Mouse (Mus musculus) heart, adult 2 months (tissue): ENCODE measurements around the gene Cbx8. TPM values are rescaled to one million over a fixed set of nuclear protein-coding genes. Genes with fewer than 3 reads are reported as not detected.

ENCODE experiments used
- DNase-seq, 2 experiments: peaks; one replicate each; pipeline ENCODE4 v3.0.0; 2021
- H3K27ac ChIP-seq: fragments of 200-600 bp; 2 replicates; pipeline ENCODE4 v1.8.1; 2022
- H3K27me3 ChIP-seq: fragments of 200-500 bp; 2 replicates; pipeline ENCODE4 v1.6.1; 2012; ENCODE audit warnings: mild to moderate bottlenecking, low read length, inconsistent platforms, mixed read lengths; ENCODE audit not compliant: control insufficient read depth, insufficient read depth
- H3K36me3 ChIP-seq: fragments of 200-500 bp; 2 replicates; pipeline ENCODE4 v1.6.1; 2012; ENCODE audit warnings: low read length, inconsistent platforms; ENCODE audit not compliant: control insufficient read depth, insufficient read depth
- H3K4me1 ChIP-seq: fragments of 200-500 bp; 2 replicates; pipeline ENCODE4 v1.6.1; 2011; ENCODE audit warnings: low read length; ENCODE audit not compliant: control insufficient read depth, insufficient read depth
- H3K4me3 ChIP-seq: fragments of 200-600 bp; 2 replicates; pipeline ENCODE4 v1.8.1; 2022
- H3K79me2 ChIP-seq: fragments of 200-500 bp; replicated peaks from 2 replicates; pipeline ENCODE4 v1.6.1; 2012; ENCODE audit warnings: mild to moderate bottlenecking, inconsistent platforms, low read length, moderate library complexity, mixed read lengths; ENCODE audit not compliant: control insufficient read depth, insufficient read depth
- H3K9ac ChIP-seq: fragments of 200-500 bp; 2 replicates; pipeline ENCODE4 v1.6.1; 2012; ENCODE audit warnings: low read depth, mild to moderate bottlenecking, control low read depth, inconsistent platforms, low read length, mixed read lengths
- CTCF ChIP-seq: fragments of 200-600 bp; IDR thresholded peaks from 2 replicates; pipeline ENCODE4 v1.8.1; 2022; ENCODE audit warnings: antibody characterized with exemption, mild to moderate bottlenecking, moderate library complexity
- EP300 ChIP-seq: fragments of 200-500 bp; IDR thresholded peaks from 2 replicates; pipeline ENCODE4 v1.6.1; 2011; ENCODE audit warnings: low read depth, low read length, control low read depth; ENCODE audit not compliant: insufficient read depth
- POLR2A ChIP-seq: fragments of 200-500 bp; IDR thresholded peaks from 2 replicates; pipeline ENCODE4 v1.6.1; 2011; ENCODE audit warnings: mild to moderate bottlenecking, low read depth, low read length, control low read depth; ENCODE audit not compliant: insufficient read depth
- WGBS: fragments of 180-500 bp; shearing (Covaris S2); methylation state at CpG from one replicate; pipeline ENCODE4 v1.1.7; 2018; 5-methylcytosine and 5-hydroxymethylcytosine counted together
- intact Hi-C: fragments of 180-260 bp; cut with DNase I; formaldehyde crosslinking; loops from one replicate; pipeline ENCODE4 v1.15.1; 2025
- polyA plus RNA-seq: library from polyadenylated mRNA; depleted of rRNA; stranded (reverse); fragments of >200 nt; gene quantifications from 2 replicates; pipeline ENCODE4 v1.2.3, GENCODE M21; 2012
- total RNA-seq, 2 experiments: library from RNA; stranded (reverse); gene quantifications; 2 replicates each; pipeline ENCODE4 v1.2.3; 2021

The Cbx8 gene
- total and polyA plus RNA-seq, 3 experiments: 2.7 to 5.3 (median 4.0) TPM

DNA sequence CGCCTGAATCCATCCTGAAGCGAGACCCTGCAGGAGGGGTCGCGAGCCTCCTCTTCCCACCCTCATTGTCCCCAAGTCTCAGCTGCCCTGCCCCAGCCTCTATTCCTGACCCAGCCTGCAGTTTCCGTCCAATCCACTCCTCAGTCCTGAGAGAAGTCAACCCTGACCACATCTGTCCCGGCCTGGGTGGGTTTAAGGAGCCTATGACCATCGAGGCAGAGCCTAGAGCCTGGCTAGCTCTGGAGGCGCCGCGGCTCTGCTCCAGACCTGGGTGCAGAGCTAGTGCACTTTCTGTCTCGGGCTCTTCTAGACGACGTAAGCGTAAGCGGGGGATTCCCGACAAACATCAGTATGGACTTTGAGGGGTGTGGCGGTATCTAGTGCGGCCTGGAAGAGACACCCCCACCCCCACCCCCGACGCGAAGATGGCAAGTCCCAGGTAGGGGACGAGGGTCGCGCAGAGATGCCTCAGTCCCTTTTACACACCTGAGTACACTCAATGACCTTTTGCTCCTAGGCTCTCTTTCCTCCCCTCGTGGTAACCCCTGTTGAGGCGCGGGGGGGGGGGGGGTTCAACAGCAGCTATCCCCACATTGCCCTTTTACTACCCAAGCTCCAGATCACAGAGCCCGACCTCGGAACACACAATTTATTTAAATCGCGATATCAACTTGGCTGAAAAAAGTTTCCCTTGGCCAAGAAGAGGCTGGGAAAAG, 1.1 kb upstream of the Cbx8 start:
- WGBS: 3% methylated on average over 30 of the region's 31 CpGs
- Histone ChIP-seq H3K36me3 (no peaks in the 10 kb centered on the region), H3K9ac (no peak overlapping the region), H3K27ac (no peak overlapping the region), H3K4me1 (peaks cover 13% of the 10 kb centered on the region), H3K4me3 (peak overlapping the region; percentile 60), H3K79me2 (no peaks in the 10 kb centered on the region), H3K27me3 (peaks cover 24% of the 10 kb centered on the region)
- TF ChIP-seq CTCF: no peak
- no peak for TF ChIP-seq POLR2A
- TF ChIP-seq EP300: no peak
- no peak for DNase-seq
- intact Hi-C loops: loop anchor here (2.0 kb wide), 2 partner anchors 13 to 43 kb away; no protein-coding TSS in a partner anchor

DNA sequence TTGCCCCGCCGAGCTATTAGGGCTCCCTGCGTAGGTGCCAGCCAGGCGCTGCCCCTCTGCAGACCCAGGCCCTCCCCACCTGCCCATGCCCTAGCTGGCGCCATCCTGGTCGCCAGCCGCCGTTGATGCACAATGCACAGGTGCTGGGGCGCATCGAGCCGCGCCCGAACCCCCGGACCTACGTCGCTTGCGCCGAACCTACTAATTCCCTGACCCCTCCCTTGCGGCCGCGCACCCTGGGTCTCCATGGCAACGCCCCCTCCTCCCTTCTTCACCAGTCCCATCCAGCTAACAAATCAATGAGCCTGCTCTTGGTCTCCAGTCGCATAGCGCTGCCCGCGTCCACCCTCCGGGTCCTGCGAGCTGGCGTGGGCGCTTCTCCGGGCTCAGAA, 552 bp upstream of the Cbx8 start:
- Histone ChIP-seq H3K27me3 (peaks cover 18% of the 10 kb centered on the region), H3K27ac (peak overlapping the region; percentile 47), H3K36me3 (no peaks in the 10 kb centered on the region), H3K4me3 (peak overlapping the region; percentile 60), H3K9ac (peak overlapping the region; percentile 80), H3K79me2 (no peaks in the 10 kb centered on the region), H3K4me1 (peaks cover 12% of the 10 kb centered on the region)
- intact Hi-C loops: loop anchor here (2.0 kb wide), 1 partner anchor 13 kb away; no protein-coding TSS in a partner anchor
- WGBS: under 1% methylated on average over 31 of the region's 31 CpGs
- no peak for DNase-seq
- TF ChIP-seq CTCF: no peak
- TF ChIP-seq EP300: no peak; the same call in 1 of the 2 replicates
- no peak for TF ChIP-seq POLR2A

DNA sequence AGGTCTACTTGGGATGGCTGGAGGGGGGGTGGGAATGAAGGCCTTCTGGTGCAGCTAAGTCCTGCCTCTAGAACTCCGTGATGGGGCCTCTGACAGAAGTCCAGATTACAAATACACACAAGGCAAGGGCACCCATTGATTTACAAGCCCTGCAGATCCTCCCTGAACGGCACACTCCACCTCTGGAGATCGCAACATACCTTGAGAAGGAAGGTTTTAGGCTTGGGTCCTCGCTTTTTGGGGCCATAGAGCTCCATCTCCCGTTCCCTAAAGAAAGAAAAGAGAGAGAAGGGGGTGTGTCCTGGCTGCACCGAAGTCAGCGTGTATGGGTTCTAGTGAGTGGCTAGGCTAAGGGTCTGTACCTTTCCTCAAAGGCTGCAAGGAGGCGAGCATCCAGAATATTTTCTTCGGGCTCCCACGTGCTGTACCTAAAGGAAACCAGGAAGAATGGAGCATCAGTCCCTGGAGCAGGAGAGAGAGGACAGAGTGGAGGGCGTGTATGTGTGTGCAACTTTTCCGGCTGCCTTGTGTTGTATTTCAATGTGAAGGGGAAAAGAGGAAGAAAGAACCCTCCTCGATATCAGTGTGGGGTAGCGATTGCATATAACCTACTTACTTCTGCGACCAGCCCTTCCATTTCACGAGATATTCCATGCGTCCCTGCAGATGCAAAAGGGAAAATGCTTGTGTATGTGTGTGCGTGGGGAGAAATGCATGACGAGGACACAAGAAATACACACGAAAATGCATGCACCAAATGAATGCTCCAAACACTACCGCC, 847 bp downstream of the Cbx8 start:
- intact Hi-C loops: loop anchor here (2.0 kb wide), 1 partner anchor 15 kb away; no protein-coding TSS in a partner anchor
- H3K27me3 ChIP-seq: peaks cover 18% of the 10 kb centered on the region
- H3K79me2 ChIP-seq: no peaks in the 10 kb centered on the region
- peak overlapping the region; percentile 92 for H3K27ac ChIP-seq
- H3K36me3 ChIP-seq: no peaks in the 10 kb centered on the region
- TF ChIP-seq POLR2A (no peak), EP300 (no peak), CTCF (no peak)
- H3K4me3 ChIP-seq: peak overlapping the region; percentile 85
- peaks cover 12% of the 10 kb centered on the region for H3K4me1 ChIP-seq
- WGBS: 27% methylated on average over 21 of the region's 21 CpGs
- no peak for DNase-seq
- peak overlapping the region; percentile 96 for H3K9ac ChIP-seq

DNA sequence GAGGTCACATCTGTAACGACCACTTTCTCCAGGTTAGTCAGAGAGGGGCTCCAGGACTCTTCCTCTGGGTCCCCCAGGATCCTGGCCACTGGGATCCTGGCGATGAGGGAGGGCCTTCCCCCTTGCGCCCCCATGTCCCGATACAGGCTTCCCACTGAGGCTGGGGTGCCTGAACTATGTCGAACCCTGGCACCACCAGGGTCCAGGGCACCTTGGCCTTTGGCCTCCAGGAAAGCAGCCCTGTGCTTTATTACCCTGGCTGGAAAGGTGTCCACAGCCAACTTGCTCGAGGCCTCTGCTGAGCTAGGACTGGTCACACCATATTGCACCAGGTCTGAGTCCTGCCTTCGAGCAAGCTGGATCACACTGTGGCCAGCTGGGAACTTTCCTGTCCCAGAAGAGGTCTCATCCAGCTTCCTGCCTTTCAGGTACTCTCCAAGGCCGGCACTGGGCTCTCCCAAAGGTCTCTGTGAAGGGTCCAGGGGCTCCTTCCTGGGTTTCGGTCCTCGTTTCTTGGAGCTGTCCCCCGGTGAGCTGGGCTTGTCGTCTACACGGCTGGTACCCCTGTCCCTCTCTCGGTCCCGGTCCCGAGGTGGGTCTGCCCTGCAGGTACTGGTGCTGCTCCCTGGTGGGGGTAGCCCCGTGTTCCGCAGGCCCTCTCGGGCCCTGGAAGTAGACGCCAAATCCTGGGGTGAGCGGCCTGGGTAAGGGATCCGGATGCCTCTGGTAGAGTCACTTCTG, 1.9 kb downstream of the Cbx8 start:
- Histone ChIP-seq H3K4me1 (peaks cover 9% of the 10 kb centered on the region), H3K4me3 (no peak overlapping the region), H3K27me3 (peaks cover 13% of the 10 kb centered on the region), H3K27ac (no peak overlapping the region), H3K9ac (no peak overlapping the region), H3K79me2 (no peaks in the 10 kb centered on the region), H3K36me3 (no peaks in the 10 kb centered on the region)
- DNase-seq: no peak
- intact Hi-C loops: no loop called here
- no peak for TF ChIP-seq CTCF
- TF ChIP-seq POLR2A: no peak
- no peak for TF ChIP-seq EP300
- 85% methylated on average over 22 of the region's 22 CpGs for WGBS

DNA sequence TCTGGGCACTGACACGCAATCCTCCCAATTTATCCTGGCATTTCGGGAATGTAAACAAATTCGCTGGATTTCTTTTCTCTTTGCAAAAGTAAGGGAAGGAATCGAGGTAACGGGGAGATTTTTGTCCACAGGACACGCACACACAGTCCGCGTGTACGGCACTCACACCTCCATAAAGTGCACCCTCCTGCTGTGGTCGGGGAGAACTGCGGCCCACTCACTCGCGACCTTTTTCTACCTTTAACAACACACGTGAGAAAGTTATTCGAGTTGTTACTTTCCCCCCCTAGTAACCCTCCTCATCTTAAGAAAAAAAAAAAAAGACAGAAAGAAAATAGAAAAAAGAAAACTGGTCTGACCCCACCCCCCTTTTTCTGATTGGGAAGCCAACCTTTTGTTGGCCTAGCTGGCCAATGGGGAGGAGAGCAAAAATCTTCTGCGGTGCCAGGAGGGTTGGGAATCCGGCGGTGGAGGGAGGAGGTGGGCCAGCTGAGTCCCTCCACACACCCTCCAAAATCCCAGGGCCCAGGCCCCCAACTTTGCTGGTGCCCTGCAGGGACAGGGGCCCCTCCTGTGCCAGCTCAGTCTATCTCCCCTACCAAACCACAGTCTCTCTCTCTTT, 2.9 kb downstream of the Cbx8 start:
- no peak overlapping the region for H3K9ac ChIP-seq
- peaks cover 11% of the 10 kb centered on the region for H3K27me3 ChIP-seq
- H3K4me3 ChIP-seq: no peak overlapping the region
- DNase-seq: no peak
- no peak for TF ChIP-seq POLR2A
- TF ChIP-seq CTCF: no peak
- no peak for TF ChIP-seq EP300
- no peaks in the 10 kb centered on the region for H3K36me3 ChIP-seq
- no peak overlapping the region for H3K27ac ChIP-seq
- no peaks in the 10 kb centered on the region for H3K79me2 ChIP-seq
- intact Hi-C loops: no loop called here
- H3K4me1 ChIP-seq: peaks cover 9% of the 10 kb centered on the region
- 82% methylated on average over 18 of the region's 18 CpGs for WGBS
